Mouse (Mus musculus): ENCODE data around the gene Anxa9.

The Anxa9 gene

GRCm38 (mm10) chr3:95317414-95318080 lies 10.6 kb upstream of the Anxa9 start:
- POLR2A ChIA-PET: interaction anchor here in 3 of 4 experiments (0.6 to 1.7 kb wide), 12 partner anchors 16 to 468 kb away, joined by 3 to 6 read pairs (median 3); partner anchors contain the start of genes Gabpb2 (in 2 of the 3) and Prune1 (in 1 of the 3)
- CTCF ChIA-PET: interaction anchor here in 3 of 4 experiments (0.7 to 2.1 kb wide), 5 partner anchors 9 to 86 kb away, joined by 3 to 8 read pairs (median 3); no protein-coding TSS in a partner anchor

GRCm38 (mm10) chr3:95315844-95316550 lies 9.0 kb upstream of the Anxa9 start:
- POLR2A ChIA-PET: interaction anchor here in 3 of 4 experiments (0.7 to 3.2 kb wide), 20 partner anchors 8 to 301 kb away, joined by 3 to 17 read pairs (median 4); partner anchors contain the start of genes Mindy1 (in 2 of the 3), Prune1 (in 2 of the 3), Mllt11 (in 1 of the 3) and Zfp687 (in 1 of the 3)

GRCm38 (mm10) chr3:95315094-95315843 lies 8.3 kb upstream of the Anxa9 start:
- ChIA-PET POLR2A (interaction anchor here in 3 of 4 experiments (0.7 to 3.2 kb wide), 36 partner anchors 9 to 636 kb away, joined by 3 to 17 read pairs (median 4); partner anchors contain the start of genes Mindy1 (in 2 of the 3), Prune1 (in 2 of the 3), Anxa9 (in 1 of the 3) and Arnt (in 1 of the 3)), CTCF (interaction anchor here in 2 of 4 experiments (1.0 to 1.9 kb wide), 3 partner anchors 10 to 34 kb away, joined by 3 to 4 read pairs (median 4); no protein-coding TSS in a partner anchor)

More at GRCm38 (mm10) chr3:95315844-95316550, 9.0 kb upstream of the Anxa9 start:
- CTCF ChIA-PET: interaction anchor here in 2 of 4 experiments (0.6 to 0.7 kb wide), 4 partner anchors 23 to 347 kb away, joined by 3 to 5 read pairs (median 4); no protein-coding TSS in a partner anchor

- ChIA-PET CTCF (interaction anchor here in 3 of 4 experiments (0.6 to 1.9 kb wide), 5 partner anchors 10 to 45 kb away, joined by 3 to 11 read pairs (median 4); no protein-coding TSS in a partner anchor), POLR2A (interaction anchor here in 3 of 4 experiments (0.6 to 3.2 kb wide), 30 partner anchors 8 to 637 kb away, joined by 3 to 17 read pairs (median 4); partner anchors contain the start of genes Mindy1 (in 2 of the 3), Prune1 (in 2 of the 3), Anxa9 (in 1 of the 3) and Arnt (in 1 of the 3))
Observed at GRCm38 (mm10) chr3:95314486-95315093, 7.6 kb upstream of the Anxa9 start, which contains the start of gene Cers2. Gene Cers2, plus strand, starts transcription at chr3:95314791.

GRCm38 (mm10) chr3:95314075-95314474 lies 7.1 kb upstream of the Anxa9 start:
- CTCF ChIA-PET: interaction anchor here in 3 of 4 experiments (0.6 to 1.9 kb wide), 4 partner anchors 11 to 44 kb away, joined by 3 to 11 read pairs (median 4); no protein-coding TSS in a partner anchor
- POLR2A ChIA-PET: interaction anchor here in 3 of 4 experiments (0.6 to 3.2 kb wide), 23 partner anchors 8 to 638 kb away, joined by 3 to 17 read pairs (median 4); partner anchors contain the start of genes Mindy1 (in 2 of the 3), Prune1 (in 2 of the 3), Anxa9 (in 1 of the 3) and Arnt (in 1 of the 3)

- CTCF ChIA-PET: interaction anchor here in 3 of 4 experiments (0.5 to 1.9 kb wide), 3 partner anchors 11 to 40 kb away, joined by 3 to 4 read pairs (median 3); no protein-coding TSS in a partner anchor
- POLR2A ChIA-PET: interaction anchor here in 2 of 4 experiments (1.2 to 3.2 kb wide), 7 partner anchors 11 to 275 kb away, joined by 3 to 17 read pairs (median 6); partner anchors contain the start of genes Arnt (in 1 of the 2), Gabpb2 (in 1 of the 2), Golph3l (in 1 of the 2) and Mindy1 (in 1 of the 2)
Observed at GRCm38 (mm10) chr3:95313476-95313875, 6.5 kb upstream of the Anxa9 start.

- CTCF ChIA-PET: interaction anchor here in 1 of 4 experiments (1.1 kb wide), 1 partner anchor 16 kb away, joined by 3 read pairs; no protein-coding TSS in a partner anchor
- POLR2A ChIA-PET: interaction anchor here in 2 of 4 experiments (0.7 to 1.0 kb wide), 3 partner anchors 12 to 1132 kb away, joined by 3 to 4 read pairs (median 3); no protein-coding TSS in a partner anchor
Observed at GRCm38 (mm10) chr3:95312623-95313022, 5.6 kb upstream of the Anxa9 start.

GRCm38 (mm10) chr3:95310968-95311882 lies 4.2 kb upstream of the Anxa9 start:
- CTCF ChIA-PET: interaction anchor here (0.6 to 1.4 kb wide), 54 partner anchors 8 to 657 kb away, joined by 3 to 8 read pairs (median 3); partner anchors contain the start of genes 4930558C23Rik (in 1 of the 4), Cdc42se1 (in 1 of the 4), Gm128 (in 1 of the 4) and Prune1 (in 1 of the 4)
- POLR2A ChIA-PET: interaction anchor here in 3 of 4 experiments (0.6 to 1.5 kb wide), 13 partner anchors 9 to 365 kb away, joined by 3 to 6 read pairs (median 4); partner anchors contain the start of gene Prune1 (in 1 of the 3)

- ChIA-PET CTCF (interaction anchor here (0.6 to 1.4 kb wide), 54 partner anchors 8 to 657 kb away, joined by 3 to 8 read pairs (median 3); partner anchors contain the start of genes 4930558C23Rik (in 1 of the 4), Cdc42se1 (in 1 of the 4), Gm128 (in 1 of the 4) and Prune1 (in 1 of the 4)), POLR2A (interaction anchor here in 3 of 4 experiments (0.6 to 1.5 kb wide), 11 partner anchors 10 to 365 kb away, joined by 3 to 6 read pairs (median 4); partner anchors contain the start of gene Prune1 (in 1 of the 3))
Observed at GRCm38 (mm10) chr3:95310496-95310895, 3.5 kb upstream of the Anxa9 start.

- CTCF ChIA-PET: interaction anchor here in 3 of 4 experiments (0.5 to 1.2 kb wide), 3 partner anchors 11 to 20 kb away, joined by 3 to 4 read pairs (median 3); no protein-coding TSS in a partner anchor
- POLR2A ChIA-PET: interaction anchor here in 2 of 4 experiments (1.2 to 3.7 kb wide), 6 partner anchors 8 to 157 kb away, joined by 3 to 24 read pairs (median 6); partner anchors contain the start of gene Cers2 (in 1 of the 2)
Observed at GRCm38 (mm10) chr3:95306244-95306643, 732 bp downstream of the Anxa9 start.

GRCm38 (mm10) chr3:95301204-95301796 lies 5.7 kb downstream of the Anxa9 start:
- CTCF ChIA-PET: interaction anchor here in 2 of 4 experiments (0.5 to 1.9 kb wide), 4 partner anchors 9 to 1636 kb away, joined by 3 to 5 read pairs (median 4); no protein-coding TSS in a partner anchor

GRCm38 (mm10) chr3:95298018-95298417 lies 9.0 kb downstream of the Anxa9 start:
- ChIA-PET POLR2A (interaction anchor here in 2 of 4 experiments (0.6 to 1.1 kb wide), 3 partner anchors 9 to 18 kb away, joined by 3 to 6 read pairs (median 3); partner anchors contain the start of gene Anxa9 (in 2 of the 2)), CTCF (no interaction called here)

More at GRCm38 (mm10) chr3:95301204-95301796, 5.7 kb downstream of the Anxa9 start:
- POLR2A ChIA-PET: interaction anchor here in 2 of 4 experiments (0.8 to 1.5 kb wide), 9 partner anchors 9 to 27 kb away, joined by 3 to 6 read pairs (median 4); no protein-coding TSS in a partner anchor

GRCm38 (mm10) chr3:95296103-95296469 lies 10.9 kb downstream of the Anxa9 start:
- ChIA-PET POLR2A (interaction anchor here in 2 of 4 experiments (0.7 to 4.1 kb wide), 12 partner anchors 8 to 378 kb away, joined by 3 to 26 read pairs (median 5); partner anchors contain the start of genes Anxa9 (in 1 of the 2), Cers2 (in 1 of the 2), Gabpb2 (in 1 of the 2) and Mindy1 (in 1 of the 2)), CTCF (interaction anchor here in 2 of 4 experiments (1.0 to 2.0 kb wide), 9 partner anchors 10 to 154 kb away, joined by 3 to 7 read pairs (median 4); partner anchors contain the start of genes Anxa9 (in 1 of the 2), Mindy1 (in 1 of the 2), Prune1 (in 1 of the 2) and Tnfaip8l2 (in 1 of the 2))

Measured in embryonic stem cell, embryonic (primary cell).